Mouse (Mus musculus) cortical plate, adult 2 months (tissue): ENCODE measurements around the gene Gm10643.

Experiments
- CTCF ChIP-seq: fragments of 200-500 bp; IDR thresholded peaks from 2 replicates; pipeline ENCODE4 v1.5.1; 2011; ENCODE audit warnings: mild to moderate bottlenecking, control low read depth, low read length; ENCODE audit not compliant: insufficient read depth; ENCODE audit errors: extremely low read depth
- POLR2A ChIP-seq: fragments of 200-500 bp; IDR thresholded peaks from 2 replicates; pipeline ENCODE4 v1.6.1; 2011; ENCODE audit warnings: mild to moderate bottlenecking, low read length, control low read depth; ENCODE audit not compliant: insufficient read depth; ENCODE audit errors: extremely low read depth

GRCm38 (mm10) chr8:84089277-84089676 lies 24.3 kb upstream of the Gm10643 start:
- TF ChIP-seq POLR2A (no peak), CTCF (no peak)
